Mouse (Mus musculus): Measurements from ENCODE around the gene Chadl. TPM values are rescaled to one million over a fixed set of nuclear protein-coding genes. Genes with fewer than 3 reads are reported as not detected.

The Chadl gene
- polyA plus RNA-seq, 1 experiment = 9.0 TPM

DNA sequence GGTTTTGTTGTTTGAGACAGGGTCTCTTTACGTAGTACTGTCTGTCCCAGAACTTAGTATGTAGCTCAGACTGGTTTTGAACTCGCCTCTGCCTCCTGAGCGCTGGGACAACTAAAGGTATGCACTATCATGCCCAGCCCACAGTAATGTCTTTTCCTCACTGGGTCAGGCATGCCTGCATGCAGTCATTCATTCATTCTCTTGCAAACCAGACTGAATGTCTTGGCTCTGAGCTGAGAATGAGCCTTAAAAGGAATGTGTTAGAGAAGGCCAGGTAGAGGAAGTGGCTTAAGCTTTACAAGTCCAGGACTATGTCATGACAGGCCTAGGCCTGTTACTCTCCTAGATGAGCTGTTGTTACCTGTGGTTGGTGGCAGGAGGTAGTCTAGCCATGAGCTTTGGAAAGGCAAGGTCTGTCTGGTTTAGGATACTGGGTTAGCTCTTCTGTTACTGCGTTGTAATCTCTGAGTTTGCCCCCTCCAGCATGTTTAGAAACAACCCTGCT lies 16.7 kb downstream of the Chadl start:
- over 99% methylated on average over 4 of the region's 4 CpGs for WGBS
- Histone ChIP-seq H3K27ac (ENCODE audit: insufficient read depth, low read depth, low read length) (no peak overlapping the region), H3K4me3 (ENCODE audit: insufficient read depth, low read depth, low read length) (no peak overlapping the region), H3K4me1 (ENCODE audit: control insufficient read depth, insufficient read depth, low read length) (no peaks in the 10 kb centered on the region), H3K36me3 (ENCODE audit: control insufficient read depth, insufficient read depth, low read length) (no peaks in the 10 kb centered on the region; the same call in 1 of the 2 replicates), H3K27me3 (replicated peaks; ENCODE audit: control insufficient read depth, insufficient read depth, low read length) (no peaks in the 10 kb centered on the region)
- no peak for DNase-seq
- no peak for TF ChIP-seq CTCF (conservative IDR thresholded peaks at IDR 0.05; ENCODE audit: insufficient read depth, insufficient read length, low read depth, low read length)
- TF ChIP-seq POLR2A (IDR thresholded peaks at IDR 0.05; ENCODE audit: low read depth, low read length) = no peak

GRCm38 (mm10) chr15:81676637-81677036 lies 20.4 kb downstream of the Chadl start:
- no peak overlapping the region for H3K27ac ChIP-seq (ENCODE audit: insufficient read depth, low read depth, low read length)
- no peak for DNase-seq
- no peaks in the 10 kb centered on the region for H3K36me3 ChIP-seq (ENCODE audit: control insufficient read depth, insufficient read depth, low read length)
- no peak for TF ChIP-seq CTCF (conservative IDR thresholded peaks at IDR 0.05; ENCODE audit: insufficient read depth, insufficient read length, low read depth, low read length)
- no peak for TF ChIP-seq POLR2A (IDR thresholded peaks at IDR 0.05; ENCODE audit: low read depth, low read length)
- H3K4me1 ChIP-seq (ENCODE audit: control insufficient read depth, insufficient read depth, low read length) = no peaks in the 10 kb centered on the region
- no peak overlapping the region for H3K4me3 ChIP-seq (ENCODE audit: insufficient read depth, low read depth, low read length)
- WGBS = 55% methylated on average over 3 of the region's 3 CpGs
- H3K27me3 ChIP-seq (replicated peaks; ENCODE audit: control insufficient read depth, insufficient read depth, low read length) = no peaks in the 10 kb centered on the region

DNA sequence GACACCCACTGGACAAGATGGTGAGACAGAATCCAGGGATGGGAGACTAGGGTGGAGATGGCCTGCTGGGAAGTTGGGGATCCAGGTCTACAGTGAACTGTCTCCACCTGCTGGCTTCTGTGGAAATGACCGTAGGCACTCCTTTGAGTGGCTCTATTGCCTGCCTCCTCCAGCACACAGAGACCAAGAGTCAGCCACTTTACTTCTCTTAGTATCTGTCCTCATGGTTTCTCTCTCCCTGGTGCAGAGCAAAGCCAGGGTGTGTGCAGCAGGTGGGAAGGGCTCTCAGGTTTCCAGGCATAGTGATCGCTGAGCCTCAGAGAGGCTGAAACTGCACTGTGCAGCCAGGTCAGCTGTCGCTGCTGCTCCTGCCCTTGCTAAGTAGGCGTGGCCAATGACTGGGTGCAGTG lies 26.9 kb downstream of the Chadl start:
- TF ChIP-seq POLR2A (IDR thresholded peaks at IDR 0.05; ENCODE audit: low read depth, low read length) (no peak), CTCF (conservative IDR thresholded peaks at IDR 0.05; ENCODE audit: insufficient read depth, insufficient read length, low read depth, low read length) (peak; percentile 72)
- no peak overlapping the region for H3K4me3 ChIP-seq (ENCODE audit: insufficient read depth, low read depth, low read length)
- peak; percentile 57 for DNase-seq
- no peaks in the 10 kb centered on the region for H3K4me1 ChIP-seq (ENCODE audit: control insufficient read depth, insufficient read depth, low read length)
- peaks cover 2% of the 10 kb centered on the region; the same call in 1 of the 2 replicates for H3K36me3 ChIP-seq (ENCODE audit: control insufficient read depth, insufficient read depth, low read length)
- H3K27ac ChIP-seq (ENCODE audit: insufficient read depth, low read depth, low read length) = no peak overlapping the region
- no peaks in the 10 kb centered on the region for H3K27me3 ChIP-seq (replicated peaks; ENCODE audit: control insufficient read depth, insufficient read depth, low read length)
- 61% methylated on average over 4 of the region's 4 CpGs for WGBS

GRCm38 (mm10) chr15:81666957-81667356 lies 30.1 kb downstream of the Chadl start:
- no peaks in the 10 kb centered on the region for H3K27me3 ChIP-seq (replicated peaks; ENCODE audit: control insufficient read depth, insufficient read depth, low read length)
- peaks cover 2% of the 10 kb centered on the region; the same call in 1 of the 2 replicates for H3K36me3 ChIP-seq (ENCODE audit: control insufficient read depth, insufficient read depth, low read length)
- peaks cover 2% of the 10 kb centered on the region; the same call in 1 of the 2 replicates for H3K4me1 ChIP-seq (ENCODE audit: control insufficient read depth, insufficient read depth, low read length)
- TF ChIP-seq POLR2A (IDR thresholded peaks at IDR 0.05; ENCODE audit: low read depth, low read length) (no peak), CTCF (conservative IDR thresholded peaks at IDR 0.05; ENCODE audit: insufficient read depth, insufficient read length, low read depth, low read length) (0 out of 2 replicates have a peak, but pooled peaks have one; percentile 13)
- no peak overlapping the region for H3K27ac ChIP-seq (ENCODE audit: insufficient read depth, low read depth, low read length)
- no peak for DNase-seq
- no peak overlapping the region for H3K4me3 ChIP-seq (ENCODE audit: insufficient read depth, low read depth, low read length)
- 90% methylated on average over 10 of the region's 10 CpGs for WGBS

- WGBS = under 1% methylated on average over 55 of the region's 55 CpGs
- no peaks in the 10 kb centered on the region for H3K27me3 ChIP-seq (replicated peaks; ENCODE audit: control insufficient read depth, insufficient read depth, low read length)
- TF ChIP-seq CTCF (conservative IDR thresholded peaks at IDR 0.05; ENCODE audit: insufficient read depth, insufficient read length, low read depth, low read length) (0 out of 2 replicates have a peak, but pooled peaks have one; percentile 30), POLR2A (IDR thresholded peaks at IDR 0.05; ENCODE audit: low read depth, low read length) (no peak)
- H3K4me1 ChIP-seq (ENCODE audit: control insufficient read depth, insufficient read depth, low read length) = peaks cover 2% of the 10 kb centered on the region; the same call in 1 of the 2 replicates
- peak; percentile 96 for DNase-seq
- no peaks in the 10 kb centered on the region for H3K36me3 ChIP-seq (ENCODE audit: control insufficient read depth, insufficient read depth, low read length)
- H3K27ac ChIP-seq (ENCODE audit: insufficient read depth, low read depth, low read length) = no peak within 1 kb of the TSS
- peak within 1 kb of the TSS; percentile 64 for H3K4me3 ChIP-seq (ENCODE audit: insufficient read depth, low read depth, low read length)
Measured at GRCm38 (mm10) chr15:81663697-81664561, 33.2 kb downstream of the Chadl start, which contains the start of gene L3mbtl2. Gene L3mbtl2, plus strand, starts transcription at chr15:81663889.

- Histone ChIP-seq H3K4me3 (ENCODE audit: insufficient read depth, low read depth, low read length) (no peak overlapping the region), H3K27ac (ENCODE audit: insufficient read depth, low read depth, low read length) (no peak overlapping the region), H3K27me3 (replicated peaks; ENCODE audit: control insufficient read depth, insufficient read depth, low read length) (no peaks in the 10 kb centered on the region), H3K4me1 (ENCODE audit: control insufficient read depth, insufficient read depth, low read length) (peaks cover 2% of the 10 kb centered on the region; the same call in 1 of the 2 replicates), H3K36me3 (ENCODE audit: control insufficient read depth, insufficient read depth, low read length) (no peaks in the 10 kb centered on the region)
- no peak for DNase-seq
- TF ChIP-seq CTCF (conservative IDR thresholded peaks at IDR 0.05; ENCODE audit: insufficient read depth, insufficient read length, low read depth, low read length) (no peak), POLR2A (IDR thresholded peaks at IDR 0.05; ENCODE audit: low read depth, low read length) (no peak)
- 61% methylated on average over 10 of the region's 10 CpGs for WGBS
Measured at GRCm38 (mm10) chr15:81663281-81663680, 33.8 kb downstream of the Chadl start.

- no peaks in the 10 kb centered on the region for H3K27me3 ChIP-seq (replicated peaks; ENCODE audit: control insufficient read depth, insufficient read depth, low read length)
- 92% methylated on average over 2 of the region's 2 CpGs for WGBS
- TF ChIP-seq POLR2A (IDR thresholded peaks at IDR 0.05; ENCODE audit: low read depth, low read length) = no peak
- TF ChIP-seq CTCF (conservative IDR thresholded peaks at IDR 0.05; ENCODE audit: insufficient read depth, insufficient read length, low read depth, low read length) = no peak
Measured at GRCm38 (mm10) chr15:81661701-81662100, 35.4 kb downstream of the Chadl start.

More at GRCm38 (mm10) chr15:81661701-81662100, 35.4 kb downstream of the Chadl start:
- peaks cover 2% of the 10 kb centered on the region; the same call in 1 of the 2 replicates for H3K4me1 ChIP-seq (ENCODE audit: control insufficient read depth, insufficient read depth, low read length)
- no peak for DNase-seq
- no peaks in the 10 kb centered on the region for H3K36me3 ChIP-seq (ENCODE audit: control insufficient read depth, insufficient read depth, low read length)
- no peak overlapping the region for H3K4me3 ChIP-seq (ENCODE audit: insufficient read depth, low read depth, low read length)
- H3K27ac ChIP-seq (ENCODE audit: insufficient read depth, low read depth, low read length) = no peak overlapping the region
